Mouse (Mus musculus) layer of hippocampus, adult 18-20 months (tissue): Measurements from ENCODE around the gene Med17. TPM values are rescaled to one million over a fixed set of nuclear protein-coding genes. Genes with fewer than 3 reads are reported as not detected.

Experiments
- DNase-seq, 2 experiments: peaks; one replicate each; pipeline ENCODE4 v3.0.0; 2022; ENCODE audit warnings: low spot score in 2 of 2
- total RNA-seq, 2 experiments: library from RNA; stranded (reverse); gene quantifications; 2 replicates each; pipeline ENCODE4 v1.2.3; 2021

Gene Med17
- total RNA-seq, 2 experiments from 2014 or later, result 35.7 to 40.0 TPM

- DNase-seq, result no peak
Measured at GRCm38 (mm10) chr9:15289251-15289650, 9.5 kb upstream of the Med17 start.

GRCm38 (mm10) chr9:15288402-15288801 lies 8.7 kb upstream of the Med17 start:
- no peak for DNase-seq

- DNase-seq, result no peak
Measured at GRCm38 (mm10) chr9:15287846-15288245, 8.1 kb upstream of the Med17 start.

- DNase-seq, result no peak
Measured at GRCm38 (mm10) chr9:15285443-15285842, 5.7 kb upstream of the Med17 start.

GRCm38 (mm10) chr9:15280491-15280879 lies 754 bp upstream of the Med17 start:
- DNase-seq, result no peak

- DNase-seq, result no peak
Measured at GRCm38 (mm10) chr9:15279139-15279648, 537 bp downstream of the Med17 start.

GRCm38 (mm10) chr9:15278343-15278742 lies 1.4 kb downstream of the Med17 start:
- DNase-seq, result no peak

- no peak for DNase-seq
Measured at GRCm38 (mm10) chr9:15276855-15277254, 2.9 kb downstream of the Med17 start.

GRCm38 (mm10) chr9:15273981-15274380 lies 5.8 kb downstream of the Med17 start:
- DNase-seq, result no peak

GRCm38 (mm10) chr9:15263487-15263886 lies 16.2 kb downstream of the Med17 start:
- DNase-seq, result no peak

GRCm38 (mm10) chr9:15261980-15262379 lies 17.8 kb downstream of the Med17 start:
- DNase-seq, result no peak

- no peak for DNase-seq
Measured at GRCm38 (mm10) chr9:15256214-15256613, 23.5 kb downstream of the Med17 start.

- no peak for DNase-seq
Measured at GRCm38 (mm10) chr9:15254501-15254900, 25.2 kb downstream of the Med17 start.

- no peak for DNase-seq
Measured at GRCm38 (mm10) chr9:15252196-15252595, 27.5 kb downstream of the Med17 start.

- DNase-seq, result no peak
Measured at GRCm38 (mm10) chr9:15250376-15250775, 29.4 kb downstream of the Med17 start.

GRCm38 (mm10) chr9:15245319-15246075 lies 34.2 kb downstream of the Med17 start:
- no peak for DNase-seq

GRCm38 (mm10) chr9:15242130-15242529 lies 37.6 kb downstream of the Med17 start:
- DNase-seq, result no peak

GRCm38 (mm10) chr9:15241596-15241939 lies 38.2 kb downstream of the Med17 start:
- peak in 1 of 2 experiments; percentile 34 for DNase-seq

GRCm38 (mm10) chr9:15240863-15241595 lies 38.7 kb downstream of the Med17 start:
- no peak for DNase-seq

GRCm38 (mm10) chr9:15240006-15240405 lies 39.7 kb downstream of the Med17 start:
- DNase-seq, result no peak

- peak; percentile 22 to 39 for DNase-seq
Measured at GRCm38 (mm10) chr9:15239042-15239925, 40.4 kb downstream of the Med17 start, which contains the start of gene Vstm5. Vstm5 (plus strand) TSS chr9:15239045.
